Mouse (Mus musculus) ZHBTc4 (cell line): ENCODE results near the gene P4ha2.

Experiments used
- DNase-seq: peaks from one replicate; pipeline ENCODE4 v3.0.0-alpha.2; 2011; ENCODE audit warnings: low read depth, low spot score

The P4ha2 gene

GRCm38 (mm10) chr11:54107239-54107638 lies 7.3 kb downstream of the P4ha2 start:
- DNase-seq: no peak

DNA sequence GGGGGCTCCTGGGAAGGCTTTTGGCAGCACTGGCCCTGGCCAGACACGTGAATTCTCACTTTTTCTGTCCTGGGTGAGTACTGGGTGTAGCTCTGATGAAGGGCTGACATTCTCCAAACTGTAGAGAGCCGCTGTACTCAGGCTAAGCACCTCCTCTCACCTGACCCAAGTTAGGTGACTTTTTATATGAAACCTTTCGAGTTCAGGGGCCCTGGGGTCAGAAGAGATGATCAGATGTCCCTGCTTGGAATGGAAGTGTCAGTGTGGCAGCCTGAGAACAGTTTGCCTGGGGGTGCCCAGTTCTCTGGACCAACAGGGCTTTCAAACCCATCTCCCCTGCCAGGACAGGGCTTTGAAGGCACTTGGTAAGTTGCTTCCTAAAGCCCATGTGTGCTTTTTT lies 8.2 kb downstream of the P4ha2 start:
- DNase-seq: no peak

DNA sequence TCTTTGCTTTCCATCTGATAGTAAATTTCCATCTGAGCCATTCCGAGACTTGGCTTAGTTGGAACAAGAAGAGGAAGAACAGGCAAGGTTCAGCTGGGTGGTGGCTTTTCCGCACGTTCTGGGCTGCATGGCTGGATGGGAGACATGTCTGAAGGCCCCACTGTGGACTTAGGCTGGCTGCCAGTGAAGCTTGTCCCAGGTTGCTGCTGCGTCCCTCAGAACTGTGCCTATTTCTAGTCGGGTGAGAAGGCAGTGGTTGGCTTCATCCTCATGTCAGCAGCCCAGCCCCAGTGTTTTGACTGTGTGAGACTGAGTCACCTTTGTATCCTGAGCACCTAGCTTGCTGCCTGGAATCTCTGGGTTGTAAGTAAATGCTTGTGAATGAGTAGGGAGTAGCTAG lies 9.0 kb downstream of the P4ha2 start:
- no peak for DNase-seq

DNA sequence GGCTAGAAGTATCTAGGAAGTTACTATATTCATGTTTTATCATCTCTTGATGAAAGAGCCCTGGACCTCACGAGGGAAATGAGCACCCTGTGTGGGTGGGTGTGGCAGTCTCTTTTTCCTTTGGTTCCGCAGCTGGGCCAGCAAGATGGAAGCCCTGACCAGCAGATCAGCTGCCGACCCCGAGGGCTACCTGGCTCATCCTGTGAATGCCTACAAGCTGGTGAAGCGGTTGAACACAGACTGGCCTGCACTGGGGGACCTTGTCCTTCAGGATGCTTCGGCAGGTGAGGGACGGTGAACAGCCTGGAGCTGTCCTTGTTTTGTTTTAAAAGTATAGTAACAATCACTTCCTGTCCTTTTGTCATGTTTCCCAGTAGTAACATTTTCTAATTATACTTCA lies 11.4 kb downstream of the P4ha2 start:
- DNase-seq: no peak

DNA sequence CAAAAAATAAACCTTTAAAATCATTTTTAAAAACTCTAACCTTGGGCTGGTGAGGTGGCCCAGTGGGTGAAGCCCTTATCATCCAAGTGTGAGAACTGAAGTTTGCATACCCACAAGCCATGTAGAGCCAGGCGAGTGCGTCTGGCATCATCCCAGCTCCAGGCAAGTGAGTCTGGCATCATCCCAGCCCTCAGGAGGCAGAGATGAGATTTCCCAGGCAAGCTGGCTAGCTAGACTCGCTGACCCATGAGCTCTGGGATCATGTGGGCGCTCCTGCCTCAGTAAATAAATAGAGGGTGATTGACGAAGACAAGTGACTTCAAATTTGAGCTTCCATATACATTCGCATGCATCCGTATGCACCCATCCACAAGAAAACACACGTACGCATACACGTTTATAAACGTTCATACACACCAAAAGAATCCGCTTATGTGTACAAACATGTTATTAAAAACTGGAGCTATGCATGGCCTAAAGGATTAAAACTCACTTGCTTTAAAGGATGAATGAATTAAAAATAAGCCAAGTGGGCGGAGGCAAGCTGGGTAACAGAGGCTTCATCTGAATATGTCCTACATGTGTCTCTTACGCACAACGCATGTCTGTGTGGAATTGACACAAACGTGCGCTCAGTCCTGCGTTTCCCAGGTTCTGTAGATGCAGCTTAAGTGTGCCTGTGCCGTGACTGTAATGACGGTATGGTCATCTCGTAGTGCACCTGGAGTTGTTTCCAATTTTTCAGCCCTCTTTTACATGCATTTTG lies 12.3 kb downstream of the P4ha2 start:
- peak; percentile 9 for DNase-seq

DNA sequence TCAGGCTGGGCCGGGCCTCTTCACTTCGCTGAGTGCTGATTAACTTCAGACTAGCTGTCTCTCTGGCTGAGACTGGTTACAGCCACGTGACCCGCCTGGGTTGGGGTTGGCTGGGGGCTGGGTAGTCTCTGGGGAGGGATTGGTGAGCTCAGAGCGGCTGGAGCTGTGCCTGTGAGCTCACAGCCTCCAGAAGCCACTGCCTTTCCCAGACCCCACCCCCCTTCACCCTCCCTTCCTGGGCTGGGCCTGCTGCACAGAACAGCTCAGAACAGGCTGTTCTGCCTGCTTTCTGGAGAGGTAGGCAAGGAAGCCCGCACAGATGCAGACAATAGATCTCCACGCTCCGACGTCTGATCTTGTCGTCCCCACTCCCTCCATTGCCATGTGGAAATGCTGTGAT lies 13.0 kb downstream of the P4ha2 start:
- peak; percentile 97 for DNase-seq

DNA sequence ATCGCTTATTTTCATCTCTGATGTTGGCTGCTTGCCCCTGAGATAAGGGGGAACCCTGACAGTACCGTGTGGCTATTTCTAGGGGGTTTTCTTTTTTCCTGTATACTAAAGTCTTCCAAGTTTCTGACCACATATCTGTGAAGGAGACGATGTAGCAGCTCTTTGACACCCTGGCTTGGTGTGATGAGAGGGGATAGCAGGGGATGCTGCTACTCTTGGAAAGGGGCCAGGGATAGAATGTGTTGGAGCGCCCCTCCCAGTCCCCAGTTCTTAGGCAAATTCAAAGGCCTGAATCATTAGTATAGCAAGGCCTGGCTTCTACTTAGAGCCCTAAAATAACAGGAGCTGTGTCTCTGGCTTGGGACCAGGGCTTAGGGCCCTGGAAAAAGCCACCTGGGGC lies 13.5 kb downstream of the P4ha2 start:
- peak; percentile 26 for DNase-seq

DNA sequence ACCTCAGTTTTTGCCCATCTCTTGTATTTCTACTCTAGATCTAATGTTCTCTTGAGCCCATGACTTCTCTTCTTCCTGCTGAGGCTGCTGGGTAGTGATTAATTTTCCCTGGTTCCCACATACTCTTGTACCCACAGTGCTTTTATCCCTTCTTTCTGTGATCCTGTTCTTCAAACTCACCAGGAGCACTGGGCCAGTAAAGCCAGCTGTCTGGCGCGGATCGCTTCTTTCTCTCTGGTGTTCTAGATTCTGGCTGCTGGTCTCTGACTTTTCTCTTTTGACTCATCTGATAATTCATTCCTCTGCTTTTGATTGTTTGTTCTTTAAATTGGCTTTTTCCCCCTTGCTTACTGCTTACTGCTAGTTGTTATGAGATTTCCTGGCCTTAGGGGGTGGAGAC lies 14.9 kb downstream of the P4ha2 start:
- no peak for DNase-seq

- no peak for DNase-seq
These were observed 15.4 kb downstream of the P4ha2 start for GRCm38 (mm10) chr11:54115301-54115700.

- DNase-seq: peak; percentile 23
These were observed 16.0 kb downstream of the P4ha2 start for GRCm38 (mm10) chr11:54115911-54116310.

DNA sequence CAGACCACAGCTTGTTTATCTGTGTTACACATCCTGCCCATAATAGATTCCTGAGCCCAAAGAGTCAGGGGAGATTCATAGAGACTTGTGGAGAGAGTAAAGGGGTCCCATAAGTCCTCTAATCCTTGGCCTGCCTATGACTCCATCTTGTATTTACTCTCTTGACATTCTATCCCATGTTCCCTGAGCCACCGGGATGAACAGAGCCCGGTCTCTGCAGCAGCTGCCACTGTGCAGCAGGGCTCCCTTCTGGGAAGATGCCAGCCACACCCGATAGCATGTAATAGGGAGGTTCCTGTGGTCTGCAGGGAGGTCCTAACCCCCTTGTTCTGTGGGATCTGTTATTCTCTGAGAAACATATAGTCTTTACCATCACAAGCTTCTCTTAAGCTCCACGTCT lies 16.5 kb downstream of the P4ha2 start:
- DNase-seq: no peak

DNA sequence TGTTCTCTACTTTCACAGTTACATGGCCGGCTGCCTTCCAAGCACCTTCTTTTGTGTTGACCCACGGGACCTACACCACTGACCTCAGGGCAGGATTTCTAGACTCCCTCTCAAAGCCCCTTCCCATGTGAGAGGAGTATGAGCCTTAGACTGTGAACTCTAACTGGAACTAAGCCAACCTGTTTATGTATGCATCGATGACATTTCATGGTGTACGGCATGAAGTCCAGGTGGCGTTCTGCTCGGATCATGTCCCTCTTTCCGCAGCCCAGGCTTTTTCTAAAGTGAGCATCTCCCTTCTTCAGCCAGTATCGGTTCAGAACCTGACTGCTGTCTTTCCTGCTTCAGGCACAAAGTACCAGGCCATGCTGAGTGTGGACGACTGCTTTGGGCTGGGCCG lies 17.2 kb downstream of the P4ha2 start:
- no peak for DNase-seq

DNA sequence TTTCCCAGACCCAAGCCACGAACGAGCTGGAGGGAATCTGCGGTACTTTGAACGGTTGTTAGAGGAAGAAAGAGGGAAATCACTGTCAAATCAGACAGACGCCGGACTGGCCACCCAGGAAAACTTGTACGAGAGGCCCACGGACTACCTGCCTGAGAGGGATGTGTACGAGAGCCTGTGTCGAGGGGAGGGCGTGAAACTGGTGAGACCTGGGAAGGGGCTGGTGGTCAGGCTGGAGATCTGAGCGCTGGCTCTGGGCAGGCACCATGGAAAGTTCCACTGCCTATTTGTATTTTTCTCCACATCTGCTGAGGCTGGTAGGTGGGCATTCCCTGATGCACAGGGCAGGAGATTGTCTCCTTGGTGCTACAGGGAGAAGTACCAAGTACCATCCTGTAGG lies 19.2 kb downstream of the P4ha2 start:
- DNase-seq: no peak

GRCm38 (mm10) chr11:54119740-54120360 lies 20.0 kb downstream of the P4ha2 start:
- DNase-seq: no peak

- no peak for DNase-seq
These were observed 22.7 kb downstream of the P4ha2 start for GRCm38 (mm10) chr11:54122416-54123264.

GRCm38 (mm10) chr11:54125982-54126648 lies 26.2 kb downstream of the P4ha2 start:
- no peak for DNase-seq

DNA sequence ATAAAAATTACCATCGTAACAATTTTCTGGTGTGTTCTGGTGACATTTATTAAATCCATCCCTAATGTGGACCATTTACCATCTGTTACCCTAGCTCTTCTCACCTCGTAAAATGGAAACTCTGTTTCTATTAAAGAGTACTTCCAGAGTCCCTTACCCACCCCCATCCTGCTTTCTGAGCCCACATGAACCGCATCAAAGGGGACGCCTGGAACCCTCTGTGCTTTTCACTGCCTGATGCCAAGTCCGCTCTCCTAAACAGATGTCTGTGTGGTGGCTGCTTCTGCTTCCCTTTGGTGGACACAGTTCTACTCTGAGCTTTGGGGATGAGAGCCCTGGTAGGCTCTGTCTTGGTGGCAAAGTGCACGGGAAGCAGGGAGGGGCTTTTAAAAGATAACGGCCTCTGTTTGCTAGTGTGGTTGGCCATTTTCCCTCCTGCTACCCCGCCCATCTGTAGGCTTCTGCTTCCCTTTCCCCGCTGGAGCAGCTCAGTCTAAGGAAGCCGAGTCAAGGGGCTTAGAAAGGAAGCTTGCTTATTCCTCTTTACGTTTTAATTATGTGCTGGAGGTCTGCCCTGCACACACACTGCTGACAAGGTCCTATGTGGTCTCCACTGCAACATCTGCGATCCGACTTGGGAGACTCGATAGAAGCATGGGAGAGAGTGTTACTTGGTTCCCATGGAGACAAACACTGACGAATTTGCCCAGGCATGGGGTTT lies 26.9 kb downstream of the P4ha2 start:
- DNase-seq: no peak

DNA sequence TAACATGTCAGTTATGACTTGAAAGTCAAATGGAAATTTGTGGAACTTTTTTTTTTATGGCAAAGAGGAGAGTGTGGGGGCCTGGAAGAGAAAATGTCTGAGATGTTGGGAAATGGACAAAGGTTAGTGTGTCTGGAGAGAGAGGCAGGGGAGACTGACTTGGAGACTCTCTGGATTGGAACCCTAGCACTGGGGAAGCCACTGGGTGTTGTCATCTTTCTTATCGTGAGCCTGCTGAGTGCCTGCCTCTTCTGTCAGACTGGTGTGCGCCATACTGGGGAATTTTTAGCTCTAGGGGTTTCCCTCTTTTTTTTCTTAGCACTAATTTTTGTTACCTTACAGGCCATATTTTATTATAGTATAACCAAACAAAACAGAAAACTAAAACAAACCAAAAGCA lies 27.5 kb downstream of the P4ha2 start:
- DNase-seq: no peak

GRCm38 (mm10) chr11:54129955-54130354 lies 30.1 kb downstream of the P4ha2 start:
- DNase-seq: no peak

DNA sequence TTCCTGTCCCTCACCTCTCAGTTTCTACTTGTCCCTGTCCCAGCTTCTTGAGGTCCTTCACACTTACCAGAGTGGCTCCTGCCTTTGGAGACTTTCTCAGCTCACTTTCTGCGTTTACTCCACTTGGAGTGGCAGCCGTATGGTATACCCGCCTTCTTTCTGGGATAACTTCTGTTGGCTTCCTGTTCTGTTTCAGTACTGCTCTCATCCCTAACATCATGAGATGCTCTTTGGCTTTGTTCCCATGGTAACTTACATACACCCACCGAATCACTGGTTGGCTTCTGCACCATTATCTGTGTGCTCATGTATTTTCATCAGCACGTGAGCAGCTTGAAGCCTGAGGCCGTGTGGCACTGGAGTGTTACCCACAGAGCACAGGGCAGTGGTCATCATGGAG lies 30.8 kb downstream of the P4ha2 start:
- DNase-seq: no peak

DNA sequence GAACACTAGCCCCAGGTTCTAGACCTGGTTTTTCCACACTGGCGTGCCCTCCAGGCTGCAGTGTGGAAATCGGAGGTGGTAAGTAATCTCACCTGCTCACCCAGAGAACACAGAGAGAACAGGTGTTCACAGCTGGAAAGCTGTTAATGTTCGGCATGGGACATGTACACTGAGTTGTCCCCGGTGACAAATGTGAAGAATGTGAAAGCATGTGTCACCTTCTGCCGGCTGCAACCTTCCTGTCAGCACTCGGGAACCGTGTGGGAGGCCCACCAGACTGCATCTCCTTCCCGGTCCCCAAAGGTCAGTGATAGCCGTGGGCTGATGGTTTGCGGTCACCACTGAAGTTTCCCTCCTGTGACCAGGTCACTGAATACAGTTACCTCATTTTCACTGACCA lies 32.4 kb downstream of the P4ha2 start:
- DNase-seq: no peak
